Mouse (Mus musculus) spleen, adult 2 months (tissue): ENCODE measurements around the gene Cela2a.

Source experiments
- CTCF ChIP-seq: fragments of 200-500 bp; IDR thresholded peaks from 2 replicates; pipeline ENCODE4 v1.5.1; 2011; ENCODE audit warnings: mild to moderate bottlenecking, inconsistent platforms; ENCODE audit not compliant: insufficient read depth, insufficient read length, insufficient replicate concordance; ENCODE audit errors: extremely low read depth
- POLR2A ChIP-seq: fragments of 200-500 bp; IDR thresholded peaks from 2 replicates; pipeline ENCODE4 v1.6.1; 2011; ENCODE audit warnings: low read depth, low read length, inconsistent platforms

DNA sequence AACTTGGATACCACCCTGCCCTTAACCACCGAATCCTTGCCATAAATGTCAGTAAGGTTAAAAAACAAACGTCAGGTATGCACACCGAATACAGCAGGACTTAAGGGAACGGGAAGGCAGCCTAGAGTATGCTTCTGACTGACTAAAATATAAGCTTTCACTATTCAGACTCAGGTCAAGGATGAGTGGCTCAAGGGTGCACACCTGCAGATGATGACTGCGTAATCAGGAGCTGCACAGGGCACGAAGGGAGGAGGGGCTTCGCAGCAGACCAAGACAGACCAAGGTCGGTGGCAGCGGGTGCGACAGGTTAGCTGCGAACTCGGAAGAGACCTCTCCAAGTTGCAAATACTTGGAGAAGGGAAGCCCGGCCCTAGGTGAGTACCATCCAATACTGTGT is 39.8 kb downstream of the Cela2a start:
- TF ChIP-seq POLR2A = no peak
- TF ChIP-seq CTCF = no peak
